Mouse (Mus musculus) colon, adult 2 months (tissue): ENCODE measurements around the gene Ctsg. TPM values are rescaled to one million over a fixed set of nuclear protein-coding genes. Genes with fewer than 3 reads are reported as not detected.

Source experiments
- polyA plus RNA-seq: library from polyadenylated mRNA; depleted of rRNA; stranded (reverse); fragments of >200 nt; gene quantifications from 2 replicates; pipeline ENCODE4 v1.2.3, GENCODE M21; 2012; rRNA removed

Ctsg gene
- not detected in 2 replicates for polyA plus RNA-seq

GRCm38 (mm10) chr14:56102386-56102785 lies at the start of gene Ctsg:
TSS of gene Ctsg (minus strand) at chr14:56102574.

GRCm38 (mm10) chr14:56132508-56132907 lies 30.1 kb upstream of the Ctsg start, which contains the start of gene Gzmd:
TSS of gene Gzmd (minus strand) at chr14:56132608.

GRCm38 (mm10) chr14:56120525-56120924 lies 18.2 kb upstream of the Ctsg start, which contains the start of gene Gzme:
TSS of gene Gzme (minus strand) at chr14:56120625.

GRCm38 (mm10) chr14:56085167-56085566 lies 17.2 kb downstream of the Ctsg start, which contains the start of gene Mcpt8:
TSS of gene Mcpt8 (minus strand) at chr14:56085273.

GRCm38 (mm10) chr14:56062213-56062612 lies 40.2 kb downstream of the Ctsg start, which contains the start of gene Mcpt4:
TSS of gene Mcpt4 (minus strand) at chr14:56062313.

Other genes with a start within 250 kb of the Ctsg start
- gene Nynrin, start 248.6 kb downstream of the Ctsg start, polyA plus RNA-seq, result 4.1 and 4.5 TPM in 2 replicates
- 2.8 TPM in 2 replicates for gene Cbln3, start 218.2 kb downstream of the Ctsg start, polyA plus RNA-seq
- gene Khnyn, start 217.6 kb downstream of the Ctsg start, polyA plus RNA-seq, result 44.3 and 49.9 TPM in 2 replicates
- gene Sdr39u1, start 202.3 kb downstream of the Ctsg start, polyA plus RNA-seq, result 36.9 and 38.3 TPM in 2 replicates
- 0.52 and 0.98 TPM in 2 replicates for gene Cma1, start 157.9 kb downstream of the Ctsg start, polyA plus RNA-seq
- not detected in 2 replicates for gene Cma2, start 151.6 kb downstream of the Ctsg start, polyA plus RNA-seq
- gene Mcpt1, start 84.6 kb downstream of the Ctsg start, polyA plus RNA-seq, result 0.27 and 1.2 TPM in 2 replicates
- gene Mcpt9, start 72.1 kb downstream of the Ctsg start, polyA plus RNA-seq, result not detected in 2 replicates
- 0.29 TPM in 1 of 2 replicates, not detected in the other for gene Mcpt2, start 60.5 kb downstream of the Ctsg start, polyA plus RNA-seq
- gene Mcpt4, start 40.3 kb downstream of the Ctsg start, polyA plus RNA-seq, result 0.16 and 0.17 TPM in 2 replicates
- not detected in 2 replicates for gene Mcpt8, start 17.3 kb downstream of the Ctsg start, polyA plus RNA-seq
- not detected in 2 replicates for gene Gzme, start 18.1 kb upstream of the Ctsg start, polyA plus RNA-seq
- gene Gzmd, start 30.0 kb upstream of the Ctsg start, polyA plus RNA-seq, result not detected in 2 replicates
- gene Gzmg, start 57.0 kb upstream of the Ctsg start, polyA plus RNA-seq, result not detected in 2 replicates
- gene Gzmn, start 72.0 kb upstream of the Ctsg start, polyA plus RNA-seq, result not detected in 2 replicates
- gene Gzmf, start 108.8 kb upstream of the Ctsg start, polyA plus RNA-seq, result not detected in 2 replicates
- gene Gzmc, start 132.1 kb upstream of the Ctsg start, polyA plus RNA-seq, result not detected in 2 replicates
- gene Gzmb, start 159.7 kb upstream of the Ctsg start, polyA plus RNA-seq, result 0.47 and 1.1 TPM in 2 replicates